Mouse (Mus musculus): Measurements from ENCODE around the gene Impg1. TPM values are rescaled to one million over a fixed set of nuclear protein-coding genes. Genes with fewer than 3 reads are reported as not detected.

Gene Impg1
- polyA plus RNA-seq, 1 experiment from 2014 or later = not detected

DNA sequence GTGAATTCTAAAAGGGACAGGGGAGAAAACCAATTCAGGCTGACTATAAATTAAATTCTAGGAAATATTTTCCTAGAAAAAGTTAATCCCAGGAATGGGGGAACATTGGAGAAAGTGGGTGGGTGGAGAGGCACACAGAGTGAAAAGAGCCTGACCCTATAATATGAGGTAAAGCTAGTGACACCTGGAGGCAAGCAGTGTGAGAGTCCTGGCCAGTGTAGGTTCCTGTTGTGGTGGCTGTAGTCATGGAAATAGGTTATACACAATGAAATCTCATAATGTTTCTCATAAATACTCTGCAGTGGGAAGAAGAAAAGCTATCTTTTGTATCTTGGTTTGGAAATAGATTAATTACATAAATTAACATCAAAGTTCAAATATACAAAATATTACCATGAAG is 105.2 kb downstream of the Impg1 start:
- DNase-seq (ENCODE audit: low spot score, missing footprints) (no peak), ATAC-seq (ENCODE audit: low FRiP score) (no peak)

GRCm38 (mm10) chr9:80351678-80352331 is 113.5 kb downstream of the Impg1 start:
- Histone ChIP-seq H3K36me3 (ENCODE audit: control insufficient read depth, insufficient read depth, low read length) (no peaks in the 10 kb centered on the region), H3K9ac (ENCODE audit: low read length) (no peak overlapping the region), H3K4me3 (ENCODE audit: low read depth, low read length) (no peak overlapping the region), H3K27ac (ENCODE audit: low read depth, low read length) (no peak overlapping the region), H3K27me3 (ENCODE audit: control insufficient read depth, insufficient read depth, low read length) (no peaks in the 10 kb centered on the region), H3K4me1 (ENCODE audit: control insufficient read depth, insufficient read depth, low read length) (peaks cover 2% of the 10 kb centered on the region; the same call in 1 of the 2 replicates), H3K9me3 (ENCODE audit: control insufficient read depth, low read length) (no peaks in the 10 kb centered on the region), H3K4me2 (peak overlapping the region; percentile 33)
- peak; percentile 72 for ATAC-seq (ENCODE audit: low FRiP score)
- DNase-seq (ENCODE audit: low spot score, missing footprints) = peak; percentile 90
- 20% methylated on average over 20 of the region's 20 CpGs for WGBS

More for the DNA sequence above, 105.2 kb downstream of the Impg1 start:
- H3K27me3 ChIP-seq (ENCODE audit: control insufficient read depth, insufficient read depth, low read length) = no peaks in the 10 kb centered on the region
- H3K27ac ChIP-seq (ENCODE audit: low read depth, low read length) = no peak overlapping the region
- no peak overlapping the region for H3K4me3 ChIP-seq (ENCODE audit: low read depth, low read length)
- H3K4me2 ChIP-seq = no peak overlapping the region
- no peaks in the 10 kb centered on the region for H3K4me1 ChIP-seq (ENCODE audit: control insufficient read depth, insufficient read depth, low read length)
- H3K36me3 ChIP-seq (ENCODE audit: control insufficient read depth, insufficient read depth, low read length) = no peaks in the 10 kb centered on the region
- H3K9me3 ChIP-seq (ENCODE audit: control insufficient read depth, low read length) = no peaks in the 10 kb centered on the region
- H3K9ac ChIP-seq (ENCODE audit: low read length) = no peak overlapping the region

GRCm38 (mm10) chr9:80351295-80351677 is 114.0 kb downstream of the Impg1 start:
- WGBS = 53% methylated on average over 7 of the region's 7 CpGs
- Histone ChIP-seq H3K36me3 (ENCODE audit: control insufficient read depth, insufficient read depth, low read length) (no peaks in the 10 kb centered on the region), H3K4me3 (ENCODE audit: low read depth, low read length) (no peak overlapping the region), H3K9ac (ENCODE audit: low read length) (no peak overlapping the region), H3K27ac (ENCODE audit: low read depth, low read length) (no peak overlapping the region), H3K27me3 (ENCODE audit: control insufficient read depth, insufficient read depth, low read length) (no peaks in the 10 kb centered on the region), H3K4me2 (peak overlapping the region; percentile 33), H3K9me3 (ENCODE audit: control insufficient read depth, low read length) (no peaks in the 10 kb centered on the region), H3K4me1 (ENCODE audit: control insufficient read depth, insufficient read depth, low read length) (peaks cover 2% of the 10 kb centered on the region; the same call in 1 of the 2 replicates)
- DNase-seq (ENCODE audit: low spot score, missing footprints) = peak; percentile 84
- no peak for ATAC-seq (ENCODE audit: low FRiP score)

DNA sequence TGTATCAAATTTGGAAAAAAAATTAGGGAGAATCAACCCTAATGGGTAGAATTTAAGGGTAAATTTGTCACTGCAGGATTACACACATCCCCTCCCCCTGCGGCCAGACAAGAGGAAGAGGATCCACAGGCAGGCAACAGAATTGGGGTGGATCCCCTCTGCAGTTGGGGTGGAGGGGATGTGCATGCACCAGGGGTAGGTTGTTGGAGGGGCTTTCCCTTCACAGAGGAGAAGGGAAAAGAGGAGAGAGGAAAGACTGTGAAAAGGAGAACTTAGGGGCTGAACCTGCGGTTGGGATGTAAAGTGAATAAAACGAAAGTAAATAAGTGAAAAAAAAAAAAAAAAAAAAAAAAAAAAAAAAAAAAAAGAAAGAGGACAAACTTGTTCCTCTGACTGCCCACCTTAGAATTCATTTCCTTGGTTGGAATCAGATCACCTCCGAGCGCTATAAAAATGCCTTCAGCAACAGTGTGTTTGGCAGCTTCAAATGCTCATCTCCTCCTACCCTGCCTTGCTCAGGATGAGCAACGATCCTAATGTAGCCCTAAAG is 120.8 kb downstream of the Impg1 start:
- Histone ChIP-seq H3K9ac (ENCODE audit: low read length) (no peak overlapping the region), H3K4me3 (ENCODE audit: low read depth, low read length) (no peak overlapping the region), H3K27ac (ENCODE audit: low read depth, low read length) (no peak overlapping the region), H3K4me1 (ENCODE audit: control insufficient read depth, insufficient read depth, low read length) (no peaks in the 10 kb centered on the region), H3K4me2 (no peak overlapping the region), H3K27me3 (ENCODE audit: control insufficient read depth, insufficient read depth, low read length) (no peaks in the 10 kb centered on the region), H3K36me3 (ENCODE audit: control insufficient read depth, insufficient read depth, low read length) (no peaks in the 10 kb centered on the region), H3K9me3 (ENCODE audit: control insufficient read depth, low read length) (no peaks in the 10 kb centered on the region)
- WGBS = 90% methylated on average over 6 of the region's 6 CpGs
- DNase-seq (ENCODE audit: low spot score, missing footprints) (no peak), ATAC-seq (ENCODE audit: low FRiP score) (no peak)

GRCm38 (mm10) chr9:80342520-80342919 is 122.8 kb downstream of the Impg1 start:
- H3K27me3 ChIP-seq (ENCODE audit: control insufficient read depth, insufficient read depth, low read length) = no peaks in the 10 kb centered on the region
- 89% methylated on average over 6 of the region's 6 CpGs for WGBS
- ATAC-seq (ENCODE audit: low FRiP score) (no peak), DNase-seq (ENCODE audit: low spot score, missing footprints) (no peak)
- no peaks in the 10 kb centered on the region for H3K36me3 ChIP-seq (ENCODE audit: control insufficient read depth, insufficient read depth, low read length)
- no peak overlapping the region for H3K27ac ChIP-seq (ENCODE audit: low read depth, low read length)
- no peak overlapping the region for H3K4me2 ChIP-seq
- H3K4me1 ChIP-seq (ENCODE audit: control insufficient read depth, insufficient read depth, low read length) = no peaks in the 10 kb centered on the region
- H3K4me3 ChIP-seq (ENCODE audit: low read depth, low read length) = no peak overlapping the region
- H3K9me3 ChIP-seq (ENCODE audit: control insufficient read depth, low read length) = no peaks in the 10 kb centered on the region
- no peak overlapping the region for H3K9ac ChIP-seq (ENCODE audit: low read length)

- 97% methylated on average over 16 of the region's 16 CpGs for WGBS
- no peak overlapping the region for H3K4me2 ChIP-seq
- no peak overlapping the region for H3K4me3 ChIP-seq (ENCODE audit: low read depth, low read length)
- no peaks in the 10 kb centered on the region for H3K9me3 ChIP-seq (ENCODE audit: control insufficient read depth, low read length)
- no peak overlapping the region for H3K27ac ChIP-seq (ENCODE audit: low read depth, low read length)
- H3K27me3 ChIP-seq (ENCODE audit: control insufficient read depth, insufficient read depth, low read length) = no peaks in the 10 kb centered on the region
- ATAC-seq (ENCODE audit: low FRiP score) = no peak
- no peaks in the 10 kb centered on the region for H3K4me1 ChIP-seq (ENCODE audit: control insufficient read depth, insufficient read depth, low read length)
- no peak for DNase-seq (ENCODE audit: low spot score, missing footprints)
- H3K9ac ChIP-seq (ENCODE audit: low read length) = no peak overlapping the region
- H3K36me3 ChIP-seq (ENCODE audit: control insufficient read depth, insufficient read depth, low read length) = no peaks in the 10 kb centered on the region
These were observed 123.5 kb downstream of the Impg1 start for GRCm38 (mm10) chr9:80341756-80342155.

DNA sequence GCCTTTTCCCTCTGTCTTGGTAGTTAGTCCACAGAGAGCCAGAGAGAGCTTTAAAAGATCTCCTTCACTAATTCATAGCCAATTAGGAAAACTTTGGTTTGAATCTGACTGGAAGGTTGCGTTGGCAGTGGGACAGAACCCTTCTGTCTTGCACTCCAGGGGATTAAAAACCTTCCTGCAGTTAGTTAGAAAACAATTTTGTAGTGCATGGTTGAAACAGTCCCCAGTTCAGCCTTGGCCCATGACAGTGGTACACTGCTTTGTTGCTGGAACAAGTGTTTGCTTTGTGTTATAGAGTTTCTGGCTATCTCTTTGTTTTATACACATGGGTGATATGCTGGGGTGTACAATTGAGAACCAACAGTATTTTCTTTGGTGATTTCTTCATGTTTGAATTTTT is 124.4 kb downstream of the Impg1 start:
- Histone ChIP-seq H3K9ac (ENCODE audit: low read length) (no peak overlapping the region), H3K4me1 (ENCODE audit: control insufficient read depth, insufficient read depth, low read length) (no peaks in the 10 kb centered on the region), H3K9me3 (ENCODE audit: control insufficient read depth, low read length) (no peaks in the 10 kb centered on the region), H3K4me2 (no peak overlapping the region), H3K36me3 (ENCODE audit: control insufficient read depth, insufficient read depth, low read length) (no peaks in the 10 kb centered on the region), H3K27ac (ENCODE audit: low read depth, low read length) (no peak overlapping the region), H3K27me3 (ENCODE audit: control insufficient read depth, insufficient read depth, low read length) (no peaks in the 10 kb centered on the region), H3K4me3 (ENCODE audit: low read depth, low read length) (no peak overlapping the region)
- ATAC-seq (ENCODE audit: low FRiP score) (no peak), DNase-seq (ENCODE audit: low spot score, missing footprints) (no peak)
- WGBS = 71% methylated on average over 1 of the region's 1 CpGs

DNA sequence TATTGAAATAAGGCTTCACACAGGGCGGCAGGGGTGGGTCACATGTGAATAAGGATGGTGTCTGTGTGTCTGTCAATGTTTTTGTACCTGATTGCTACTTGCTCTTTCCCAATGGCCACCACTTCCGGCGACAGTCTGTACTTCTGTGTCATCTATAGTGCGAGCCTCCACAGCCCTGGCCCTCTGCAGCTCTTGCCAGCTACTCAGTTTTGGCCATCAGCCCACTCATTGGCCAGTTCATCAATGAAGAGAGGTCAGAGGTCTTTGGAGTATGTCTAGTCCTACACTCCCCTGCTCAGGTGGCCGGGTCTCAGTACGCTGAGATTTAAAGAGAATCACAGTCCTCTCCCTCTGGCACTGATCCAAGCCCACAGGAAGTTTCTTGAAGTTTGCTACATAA is 127.3 kb downstream of the Impg1 start:
- no peaks in the 10 kb centered on the region for H3K36me3 ChIP-seq (ENCODE audit: control insufficient read depth, insufficient read depth, low read length)
- ATAC-seq (ENCODE audit: low FRiP score) = no peak
- no peaks in the 10 kb centered on the region for H3K9me3 ChIP-seq (ENCODE audit: control insufficient read depth, low read length)
- no peak overlapping the region for H3K4me3 ChIP-seq (ENCODE audit: low read depth, low read length)
- no peak overlapping the region for H3K27ac ChIP-seq (ENCODE audit: low read depth, low read length)
- no peak overlapping the region for H3K9ac ChIP-seq (ENCODE audit: low read length)
- no peaks in the 10 kb centered on the region for H3K27me3 ChIP-seq (ENCODE audit: control insufficient read depth, insufficient read depth, low read length)
- no peak for DNase-seq (ENCODE audit: low spot score, missing footprints)
- H3K4me2 ChIP-seq = no peak overlapping the region
- WGBS = 89% methylated on average over 6 of the region's 6 CpGs
- H3K4me1 ChIP-seq (ENCODE audit: control insufficient read depth, insufficient read depth, low read length) = no peaks in the 10 kb centered on the region

GRCm38 (mm10) chr9:80335660-80336357 is 129.5 kb downstream of the Impg1 start:
- H3K4me1 ChIP-seq (ENCODE audit: control insufficient read depth, insufficient read depth, low read length) = peaks cover 2% of the 10 kb centered on the region; the same call in 1 of the 2 replicates
- H3K27ac ChIP-seq (ENCODE audit: low read depth, low read length) = no peak overlapping the region
- no peak for ATAC-seq (ENCODE audit: low FRiP score)

More at GRCm38 (mm10) chr9:80335660-80336357, 129.5 kb downstream of the Impg1 start:
- Histone ChIP-seq H3K4me3 (ENCODE audit: low read depth, low read length) (no peak overlapping the region), H3K27me3 (ENCODE audit: control insufficient read depth, insufficient read depth, low read length) (no peaks in the 10 kb centered on the region), H3K9ac (ENCODE audit: low read length) (no peak overlapping the region), H3K4me2 (no peak overlapping the region), H3K36me3 (ENCODE audit: control insufficient read depth, insufficient read depth, low read length) (no peaks in the 10 kb centered on the region), H3K9me3 (ENCODE audit: control insufficient read depth, low read length) (no peaks in the 10 kb centered on the region)
- WGBS = 86% methylated on average over 13 of the region's 13 CpGs
- no peak for DNase-seq (ENCODE audit: low spot score, missing footprints)
